Mouse (Mus musculus) erythroid progenitor cell, adult 5-6 weeks (primary cell): ENCODE data around the gene Tpr. TPM values are rescaled to one million over a fixed set of nuclear protein-coding genes. Genes with fewer than 3 reads are reported as not detected.

ENCODE experiments used
- ATAC-seq: replicated peaks from 2 replicates; pipeline ENCODE4 v1.8.0; 2016; ENCODE audit warnings: moderate number of reproducible peaks, mild to moderate bottlenecking, moderate TSS enrichment, inconsistent platforms; ENCODE audit not compliant: poor library complexity, low FRiP score, severe bottlenecking
- total RNA-seq, 2 experiments: library from RNA; stranded (forward) in 1 of 2; stranded (reverse) in 1 of 2; fragments of 150-400 nt in 1 of 2; fragments of 186-747, 209-891 nt in 1 of 2; gene quantifications; 2 replicates each; pipeline versions ENCODE4 v1.2.3 to v1.2.4; 2015 to 2017; ENCODE audit warnings: low replicate concordance in 2 of 2

Tpr gene
- total RNA-seq (2015; ENCODE audit: low replicate concordance) (247 and 267 TPM in 2 replicates), total RNA-seq (2017; ENCODE audit: low replicate concordance) (283 and 286 TPM in 2 replicates)

- ATAC-seq: peak; percentile 94
Measured at GRCm38 (mm10) chr1:150392638-150393487, at the start of gene Tpr, which contains the start of gene Odr4. TSS of gene Tpr (plus strand) at chr1:150392838. TSS of gene Odr4 (minus strand) at chr1:150393080.

- no peak for ATAC-seq
Measured at GRCm38 (mm10) chr1:150360864-150361263, 31.8 kb upstream of the Tpr start.

GRCm38 (mm10) chr1:150372895-150373294, 19.7 kb upstream of the Tpr start:
- no peak for ATAC-seq

- ATAC-seq: no peak
Measured at GRCm38 (mm10) chr1:150374247-150374646, 18.4 kb upstream of the Tpr start.

GRCm38 (mm10) chr1:150384138-150384537, 8.5 kb upstream of the Tpr start:
- ATAC-seq: no peak

GRCm38 (mm10) chr1:150387572-150387971, 5.1 kb upstream of the Tpr start:
- no peak for ATAC-seq

GRCm38 (mm10) chr1:150389390-150390129, 3.1 kb upstream of the Tpr start:
- no peak for ATAC-seq

- ATAC-seq: peak; percentile 33
Measured at GRCm38 (mm10) chr1:150391931-150392637, 554 bp upstream of the Tpr start.

- peak; percentile 31; the same call in 1 of the 2 replicates for ATAC-seq
Measured at GRCm38 (mm10) chr1:150393488-150393852, 832 bp downstream of the Tpr start.

GRCm38 (mm10) chr1:150396001-150396400, 3.4 kb downstream of the Tpr start:
- ATAC-seq: no peak

GRCm38 (mm10) chr1:150403914-150404313, 11.3 kb downstream of the Tpr start:
- ATAC-seq: no peak

- ATAC-seq: no peak
Measured at GRCm38 (mm10) chr1:150404555-150404954, 11.9 kb downstream of the Tpr start.

- ATAC-seq: no peak
Measured at GRCm38 (mm10) chr1:150407285-150407684, 14.6 kb downstream of the Tpr start.

- ATAC-seq: no peak
Measured at GRCm38 (mm10) chr1:150409996-150410395, 17.4 kb downstream of the Tpr start.

GRCm38 (mm10) chr1:150416006-150416405, 23.4 kb downstream of the Tpr start:
- no peak for ATAC-seq

GRCm38 (mm10) chr1:150418426-150418825, 25.8 kb downstream of the Tpr start:
- ATAC-seq: no peak

GRCm38 (mm10) chr1:150425665-150426064, 33.0 kb downstream of the Tpr start:
- no peak for ATAC-seq

GRCm38 (mm10) chr1:150426216-150426615, 33.6 kb downstream of the Tpr start:
- ATAC-seq: no peak

- ATAC-seq: no peak
Measured at GRCm38 (mm10) chr1:150438641-150439040, 46.0 kb downstream of the Tpr start.

- ATAC-seq: no peak
Measured at GRCm38 (mm10) chr1:150441731-150442130, 49.1 kb downstream of the Tpr start.
